Mouse (Mus musculus): ENCODE data around the gene Ugt1a9. TPM values are rescaled to one million over a fixed set of nuclear protein-coding genes. Genes with fewer than 3 reads are reported as not detected.
A peak's percentile ranks its signal among the peaks of the same experiment; 100 is the strongest.
"Not testable (repeated sequence)": the region's sequence is repeated elsewhere in the genome, so short reads cannot be mapped to it uniquely, and the experiment has no call there.

Ugt1a9 gene
- total and polyA plus RNA-seq, 3 experiments: 0.27 TPM; not detected in 2

- Histone ChIP-seq H3K27me3 (ENCODE audit: insufficient read depth, low read length) (0 out of 2 replicates have a peak, but pooled peaks cover 6% of the 10 kb centered on the region), H3K4me3 (ENCODE audit: low read depth, low read length) (no peak overlapping the region), H3K36me3 (replicated peaks) (no peaks in the 10 kb centered on the region), H3K9me3 (replicated peaks) (no peaks in the 10 kb centered on the region), H3K4me1 (ENCODE audit: insufficient read depth, low read depth, low read length) (peaks cover 22% of the 10 kb centered on the region)
- ATAC-seq (ENCODE audit: extremely low read depth, insufficient number of reproducible peaks, low FRiP score, poor library complexity, severe bottlenecking) (no peak), DNase-seq (ENCODE audit: low spot score) (no peak)
- no peak for TF ChIP-seq GATA1 (IDR thresholded peaks at IDR 0.05; ENCODE audit: borderline replicate concordance, low read length)
- no peak for TF ChIP-seq GATA2 (IDR thresholded peaks at IDR 0.05; ENCODE audit: borderline replicate concordance, low read depth, low read length)
- TF ChIP-seq POLR2AphosphoS5 (IDR thresholded peaks at IDR 0.05; ENCODE audit: insufficient replicate concordance, low read depth, low read length): no peak
- no peak for TF ChIP-seq CTCF (IDR thresholded peaks at IDR 0.05; ENCODE audit: low read depth, low read length)
- TF ChIP-seq TAL1 (conservative IDR thresholded peaks at IDR 0.05; ENCODE audit: low read depth, low read length): no peak
These were observed 63.4 kb downstream of the Ugt1a9 start for GRCm38 (mm10) chr1:88133908-88134456.

- not testable (repeated sequence) for H3K36me3 ChIP-seq (replicated peaks); DNase-seq (ENCODE audit: low spot score); H3K27me3 ChIP-seq (ENCODE audit: insufficient read depth, low read length); H3K4me3 ChIP-seq (ENCODE audit: low read depth, low read length); H3K9me3 ChIP-seq (replicated peaks)
- peak; percentile 92 for ATAC-seq (ENCODE audit: extremely low read depth, insufficient number of reproducible peaks, low FRiP score, poor library complexity, severe bottlenecking)
- peaks cover 22% of the 10 kb centered on the region for H3K4me1 ChIP-seq (ENCODE audit: insufficient read depth, low read depth, low read length)
These were observed 63.9 kb downstream of the Ugt1a9 start, which contains the start of gene Ugt1a6a for GRCm38 (mm10) chr1:88134457-88135011. Gene Ugt1a6a, plus strand, starts transcription at chr1:88134809.

- not testable (repeated sequence) for H3K27me3 ChIP-seq (ENCODE audit: insufficient read depth, low read length); H3K36me3 ChIP-seq (replicated peaks); DNase-seq (ENCODE audit: low spot score); H3K9me3 ChIP-seq (replicated peaks); H3K4me3 ChIP-seq (ENCODE audit: low read depth, low read length)
- ATAC-seq (ENCODE audit: extremely low read depth, insufficient number of reproducible peaks, low FRiP score, poor library complexity, severe bottlenecking): 0 out of 2 replicates have a peak, but pooled peaks have one; percentile 15
- peaks cover 22% of the 10 kb centered on the region for H3K4me1 ChIP-seq (ENCODE audit: insufficient read depth, low read depth, low read length)
These were observed 64.8 kb downstream of the Ugt1a9 start for GRCm38 (mm10) chr1:88135229-88135904.

- ATAC-seq (ENCODE audit: extremely low read depth, insufficient number of reproducible peaks, low FRiP score, poor library complexity, severe bottlenecking) (no peak), DNase-seq (ENCODE audit: low spot score) (no peak)
- no peaks in the 10 kb centered on the region for H3K36me3 ChIP-seq (replicated peaks)
- TF ChIP-seq CTCF (IDR thresholded peaks at IDR 0.05; ENCODE audit: low read depth, low read length) (no peak), POLR2AphosphoS5 (IDR thresholded peaks at IDR 0.05; ENCODE audit: insufficient replicate concordance, low read depth, low read length) (no peak), GATA2 (IDR thresholded peaks at IDR 0.05; ENCODE audit: borderline replicate concordance, low read depth, low read length) (no peak), GATA1 (IDR thresholded peaks at IDR 0.05; ENCODE audit: borderline replicate concordance, low read length) (no peak), TAL1 (conservative IDR thresholded peaks at IDR 0.05; ENCODE audit: low read depth, low read length) (no peak)
- no peaks in the 10 kb centered on the region for H3K9me3 ChIP-seq (replicated peaks)
- no peak overlapping the region for H3K4me3 ChIP-seq (ENCODE audit: low read depth, low read length)
- 0 out of 2 replicates have a peak, but pooled peaks cover 6% of the 10 kb centered on the region for H3K27me3 ChIP-seq (ENCODE audit: insufficient read depth, low read length)
- H3K4me1 ChIP-seq (ENCODE audit: insufficient read depth, low read depth, low read length): peaks cover 27% of the 10 kb centered on the region
These were observed 66.0 kb downstream of the Ugt1a9 start for GRCm38 (mm10) chr1:88136646-88137045.

- TF ChIP-seq GATA1 (IDR thresholded peaks at IDR 0.05; ENCODE audit: borderline replicate concordance, low read length): no peak
- TF ChIP-seq GATA2 (IDR thresholded peaks at IDR 0.05; ENCODE audit: borderline replicate concordance, low read depth, low read length): no peak
- no peak for TF ChIP-seq POLR2AphosphoS5 (IDR thresholded peaks at IDR 0.05; ENCODE audit: insufficient replicate concordance, low read depth, low read length)
- no peak for TF ChIP-seq TAL1 (conservative IDR thresholded peaks at IDR 0.05; ENCODE audit: low read depth, low read length)
- no peak for TF ChIP-seq CTCF (IDR thresholded peaks at IDR 0.05; ENCODE audit: low read depth, low read length)
- no peak overlapping the region for H3K4me3 ChIP-seq (ENCODE audit: low read depth, low read length)
- no peak for ATAC-seq (ENCODE audit: extremely low read depth, insufficient number of reproducible peaks, low FRiP score, poor library complexity, severe bottlenecking)
These were observed 66.7 kb downstream of the Ugt1a9 start for GRCm38 (mm10) chr1:88137264-88137663.

GRCm38 (mm10) chr1:88138145-88138544 is 67.5 kb downstream of the Ugt1a9 start:
- TF ChIP-seq GATA2 (IDR thresholded peaks at IDR 0.05; ENCODE audit: borderline replicate concordance, low read depth, low read length): no peak
- no peak for TF ChIP-seq TAL1 (conservative IDR thresholded peaks at IDR 0.05; ENCODE audit: low read depth, low read length)
- no peak for TF ChIP-seq POLR2AphosphoS5 (IDR thresholded peaks at IDR 0.05; ENCODE audit: insufficient replicate concordance, low read depth, low read length)
- TF ChIP-seq GATA1 (IDR thresholded peaks at IDR 0.05; ENCODE audit: borderline replicate concordance, low read length): no peak
- TF ChIP-seq CTCF (IDR thresholded peaks at IDR 0.05; ENCODE audit: low read depth, low read length): no peak
- ATAC-seq (ENCODE audit: extremely low read depth, insufficient number of reproducible peaks, low FRiP score, poor library complexity, severe bottlenecking): no peak
- peaks cover 30% of the 10 kb centered on the region for H3K4me1 ChIP-seq (ENCODE audit: insufficient read depth, low read depth, low read length)

More at GRCm38 (mm10) chr1:88137264-88137663, 66.7 kb downstream of the Ugt1a9 start:
- no peaks in the 10 kb centered on the region for H3K9me3 ChIP-seq (replicated peaks)
- no peak for DNase-seq (ENCODE audit: low spot score)
- 0 out of 2 replicates have a peak, but pooled peaks cover 6% of the 10 kb centered on the region for H3K27me3 ChIP-seq (ENCODE audit: insufficient read depth, low read length)
- H3K36me3 ChIP-seq (replicated peaks): no peaks in the 10 kb centered on the region
- peaks cover 25% of the 10 kb centered on the region for H3K4me1 ChIP-seq (ENCODE audit: insufficient read depth, low read depth, low read length)

GRCm38 (mm10) chr1:88140492-88140891 is 69.9 kb downstream of the Ugt1a9 start:
- H3K36me3 ChIP-seq (replicated peaks); H3K4me3 ChIP-seq (ENCODE audit: low read depth, low read length); H3K27me3 ChIP-seq (ENCODE audit: insufficient read depth, low read length); DNase-seq (ENCODE audit: low spot score); H3K9me3 ChIP-seq (replicated peaks): not testable (repeated sequence)
- ATAC-seq (ENCODE audit: extremely low read depth, insufficient number of reproducible peaks, low FRiP score, poor library complexity, severe bottlenecking): peak; percentile 87
- peaks cover 15% of the 10 kb centered on the region for H3K4me1 ChIP-seq (ENCODE audit: insufficient read depth, low read depth, low read length)

More at GRCm38 (mm10) chr1:88138145-88138544, 67.5 kb downstream of the Ugt1a9 start:
- Histone ChIP-seq H3K36me3 (replicated peaks) (no peaks in the 10 kb centered on the region), H3K4me3 (ENCODE audit: low read depth, low read length) (no peak overlapping the region), H3K9me3 (replicated peaks) (no peaks in the 10 kb centered on the region), H3K27me3 (ENCODE audit: insufficient read depth, low read length) (0 out of 2 replicates have a peak, but pooled peaks cover 6% of the 10 kb centered on the region)
- no peak for DNase-seq (ENCODE audit: low spot score)
